Mouse (Mus musculus) adrenal gland, postnatal 4 days (tissue): ENCODE measurements around the gene Ppfia2. TPM values are rescaled to one million over a fixed set of nuclear protein-coding genes. Genes with fewer than 3 reads are reported as not detected.

Source experiments
- DNase-seq, 2 experiments: peaks; one replicate each; pipeline ENCODE4 v3.0.0; 2021 to 2022; ENCODE audit warnings: low spot score in 2 of 2, mixed read lengths in 2 of 2
- long read RNA-seq, 2 experiments: library from polyadenylated mRNA; stranded (forward); transcript quantifications; one replicate each; pipeline ENCODE4 v2.0.0; 2021
- total RNA-seq, 2 experiments: library from RNA; stranded (reverse); gene quantifications; 2 replicates each; pipeline ENCODE4 v1.2.3; 2021

Gene Ppfia2
- 10 to 100 TPM; 14.5 to 15.1 TPM for total RNA-seq
- long read RNA-seq, experiment 1, partial matches to known transcripts: 0 of 2 reads
- long read RNA-seq, experiment 1, other reads (novel, unspliced or antisense): 2 of 2 reads
- long read RNA-seq, experiment 2, partial matches to known transcripts: 2 of 8 reads
- long read RNA-seq, experiment 2, other reads (novel, unspliced or antisense): 6 of 8 reads

- DNase-seq: no peak
These were observed at the start of gene Ppfia2 for GRCm38 (mm10) chr10:106469855-106470532. Gene Ppfia2 (plus strand): TSS chr10:106470339.

- no peak for DNase-seq
These were observed 1.0 kb upstream of the Ppfia2 start for GRCm38 (mm10) chr10:106468956-106469721.

- no peak for DNase-seq
These were observed 530 bp downstream of the Ppfia2 start for GRCm38 (mm10) chr10:106470533-106471205.

GRCm38 (mm10) chr10:106509281-106510165 lies 39.4 kb downstream of the Ppfia2 start:
- DNase-seq: no peak

- DNase-seq: no peak
These were observed 95.9 kb downstream of the Ppfia2 start for GRCm38 (mm10) chr10:106566036-106566435.

- DNase-seq: no peak
These were observed 114.9 kb downstream of the Ppfia2 start for GRCm38 (mm10) chr10:106585026-106585425.

GRCm38 (mm10) chr10:106585476-106586080 lies 115.4 kb downstream of the Ppfia2 start:
- no peak for DNase-seq

GRCm38 (mm10) chr10:106587817-106588216 lies 117.7 kb downstream of the Ppfia2 start:
- DNase-seq: no peak

GRCm38 (mm10) chr10:106590944-106591343 lies 120.8 kb downstream of the Ppfia2 start:
- DNase-seq: no peak

- DNase-seq: no peak
These were observed 126.8 kb downstream of the Ppfia2 start for GRCm38 (mm10) chr10:106596976-106597375.

GRCm38 (mm10) chr10:106603319-106603898 lies 133.3 kb downstream of the Ppfia2 start:
- DNase-seq: no peak

- DNase-seq: no peak
These were observed 139.2 kb downstream of the Ppfia2 start for GRCm38 (mm10) chr10:106609177-106609981.

- DNase-seq: no peak
These were observed 140.1 kb downstream of the Ppfia2 start for GRCm38 (mm10) chr10:106610222-106610621.

GRCm38 (mm10) chr10:106618194-106618593 lies 148.1 kb downstream of the Ppfia2 start:
- DNase-seq: no peak

- no peak for DNase-seq
These were observed 150.8 kb downstream of the Ppfia2 start for GRCm38 (mm10) chr10:106620952-106621351.

- DNase-seq: no peak
These were observed 153.2 kb downstream of the Ppfia2 start for GRCm38 (mm10) chr10:106623342-106623741.

- no peak for DNase-seq
These were observed 162.2 kb downstream of the Ppfia2 start for GRCm38 (mm10) chr10:106632171-106632935.

GRCm38 (mm10) chr10:106633898-106634297 lies 163.8 kb downstream of the Ppfia2 start:
- DNase-seq: no peak
